Mouse (Mus musculus): ENCODE results near the gene Cpne2. TPM values are rescaled to one million over a fixed set of nuclear protein-coding genes. Genes with fewer than 3 reads are reported as not detected.

Gene Cpne2
- total RNA-seq, 2 experiments from 2014 or later: 29.3 to 35.0 TPM

GRCm38 (mm10) chr8:94543981-94544380 lies 11.2 kb downstream of the Cpne2 start:
- Histone ChIP-seq H3K27ac (no peak overlapping the region), H3K4me3 (no peak overlapping the region)
- TF ChIP-seq CTCF (conservative IDR thresholded peaks at IDR 0.05): no peak
- no peak for DNase-seq (ENCODE audit: low spot score in 2 of 2)

GRCm38 (mm10) chr8:94549041-94549440 lies 16.3 kb downstream of the Cpne2 start:
- no peak for TF ChIP-seq CTCF (conservative IDR thresholded peaks at IDR 0.05)
- H3K27ac ChIP-seq: peak overlapping the region; percentile 69
- H3K4me3 ChIP-seq: no peak overlapping the region
- no peak for DNase-seq (ENCODE audit: low spot score in 2 of 2)

- TF ChIP-seq CTCF (conservative IDR thresholded peaks at IDR 0.05): no peak
- H3K4me3 ChIP-seq: no peak overlapping the region
- peak overlapping the region; percentile 69 for H3K27ac ChIP-seq
- DNase-seq (ENCODE audit: low spot score in 2 of 2): no peak
Measured at GRCm38 (mm10) chr8:94549482-94549881, 16.7 kb downstream of the Cpne2 start.

- DNase-seq (ENCODE audit: low spot score in 2 of 2): no peak
- no peak overlapping the region for H3K4me3 ChIP-seq
- H3K27ac ChIP-seq: peak overlapping the region; percentile 69
- TF ChIP-seq CTCF (conservative IDR thresholded peaks at IDR 0.05): no peak
Measured at GRCm38 (mm10) chr8:94549998-94550397, 17.2 kb downstream of the Cpne2 start.

GRCm38 (mm10) chr8:94551471-94552422 lies 19.0 kb downstream of the Cpne2 start:
- DNase-seq (ENCODE audit: low spot score in 2 of 2): peak; percentile 73 to 90
- TF ChIP-seq CTCF (conservative IDR thresholded peaks at IDR 0.05): no peak
- Histone ChIP-seq H3K27ac (peak overlapping the region; percentile 75), H3K4me3 (no peak overlapping the region)

DNA sequence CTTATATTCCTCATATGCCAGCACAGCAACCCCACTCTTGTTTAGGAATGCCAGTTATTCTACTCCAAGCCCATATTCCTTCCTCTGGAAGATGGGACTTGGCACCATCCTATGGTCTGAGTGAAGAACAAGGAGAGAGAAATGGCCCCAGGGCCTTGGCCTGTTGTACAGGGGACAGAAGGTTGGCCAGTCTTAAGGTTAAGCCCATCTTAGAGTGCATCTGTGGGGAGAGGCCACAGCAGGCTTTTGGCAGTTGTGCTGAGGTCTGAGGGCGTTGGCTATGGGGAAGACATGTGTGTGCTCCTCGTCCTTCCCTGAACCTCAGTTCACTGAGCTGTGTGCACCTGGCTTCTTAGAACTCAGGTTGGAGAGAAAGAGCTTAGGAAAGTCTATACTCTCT lies 19.9 kb downstream of the Cpne2 start:
- Histone ChIP-seq H3K27ac (no peak overlapping the region), H3K4me3 (no peak overlapping the region)
- no peak for TF ChIP-seq CTCF (conservative IDR thresholded peaks at IDR 0.05)
- no peak for DNase-seq (ENCODE audit: low spot score in 2 of 2)

DNA sequence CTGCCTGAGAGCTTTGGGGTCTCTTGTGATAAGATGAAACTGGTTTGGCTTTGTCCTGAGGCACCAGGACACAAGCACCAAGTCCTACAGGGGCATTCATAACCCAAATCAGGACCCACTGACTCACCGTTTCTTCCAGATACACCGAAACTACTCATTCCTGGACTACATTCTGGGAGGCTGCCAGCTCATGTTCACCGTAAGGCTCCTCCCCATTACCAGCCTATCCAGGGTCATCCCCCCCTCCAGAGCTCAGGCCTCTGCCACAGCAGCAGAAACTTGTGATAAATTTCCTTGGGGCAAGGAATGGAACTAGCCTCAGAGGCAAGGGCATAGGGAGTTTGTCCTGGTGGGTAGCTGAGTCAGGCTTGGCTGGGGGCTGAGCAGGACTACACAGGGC lies 24.5 kb downstream of the Cpne2 start:
- TF ChIP-seq CTCF (conservative IDR thresholded peaks at IDR 0.05): no peak
- no peak for DNase-seq (ENCODE audit: low spot score in 2 of 2)
- no peak overlapping the region for H3K27ac ChIP-seq
- no peak overlapping the region for H3K4me3 ChIP-seq

- Histone ChIP-seq H3K4me3 (no peak overlapping the region), H3K27ac (peak overlapping the region; percentile 55; the same call in 1 of the 2 replicates)
- no peak for TF ChIP-seq CTCF (conservative IDR thresholded peaks at IDR 0.05)
- peak in 1 of 2 experiments; percentile 54 for DNase-seq (ENCODE audit: low spot score in 2 of 2)
Measured at GRCm38 (mm10) chr8:94561256-94561655, 28.5 kb downstream of the Cpne2 start.

GRCm38 (mm10) chr8:94564421-94564820 lies 31.6 kb downstream of the Cpne2 start:
- TF ChIP-seq CTCF (conservative IDR thresholded peaks at IDR 0.05): no peak
- DNase-seq (ENCODE audit: low spot score in 2 of 2): no peak
- Histone ChIP-seq H3K4me3 (no peak overlapping the region), H3K27ac (no peak overlapping the region)

GRCm38 (mm10) chr8:94566033-94566432 lies 33.2 kb downstream of the Cpne2 start:
- no peak for TF ChIP-seq CTCF (conservative IDR thresholded peaks at IDR 0.05)
- DNase-seq (ENCODE audit: low spot score in 2 of 2): no peak
- H3K4me3 ChIP-seq: no peak overlapping the region
- H3K27ac ChIP-seq: peak overlapping the region; percentile 69; the same call in 1 of the 2 replicates

GRCm38 (mm10) chr8:94566446-94567158 lies 33.8 kb downstream of the Cpne2 start:
- DNase-seq (ENCODE audit: low spot score in 2 of 2): no peak
- TF ChIP-seq CTCF (conservative IDR thresholded peaks at IDR 0.05): no peak
- Histone ChIP-seq H3K4me3 (no peak overlapping the region), H3K27ac (peak overlapping the region; percentile 69)

- H3K27ac ChIP-seq: peak overlapping the region; percentile 69
Measured at GRCm38 (mm10) chr8:94567159-94567849, 34.5 kb downstream of the Cpne2 start.

GRCm38 (mm10) chr8:94568098-94568497 lies 35.3 kb downstream of the Cpne2 start:
- no peak for TF ChIP-seq CTCF (conservative IDR thresholded peaks at IDR 0.05)
- H3K4me3 ChIP-seq: no peak overlapping the region
- DNase-seq (ENCODE audit: low spot score in 2 of 2): no peak
- no peak overlapping the region for H3K27ac ChIP-seq

More at GRCm38 (mm10) chr8:94567159-94567849, 34.5 kb downstream of the Cpne2 start:
- no peak overlapping the region for H3K4me3 ChIP-seq
- peak; percentile 38 for TF ChIP-seq CTCF (conservative IDR thresholded peaks at IDR 0.05)
- DNase-seq (ENCODE audit: low spot score in 2 of 2): no peak

Data from layer of hippocampus, adult 2 months (tissue).